Mouse (Mus musculus): ENCODE data around the gene Npy1r. TPM values are rescaled to one million over a fixed set of nuclear protein-coding genes. Genes with fewer than 3 reads are reported as not detected.

Gene Npy1r
- total and polyA plus RNA-seq, 3 experiments, result not detected

- H3K79me2 ChIP-seq (replicated peaks; ENCODE audit: control insufficient read depth, extremely low read depth, insufficient read depth, poor library complexity, severe bottlenecking), result no peaks in the 10 kb centered on the region
- H3K27ac ChIP-seq (ENCODE audit: insufficient read depth, low read depth), result no peak overlapping the region
- H3K36me3 ChIP-seq (replicated peaks in 1 of 2; ENCODE audit: control insufficient read depth in 1 of 2, insufficient read depth in 1 of 2, low read length in 1 of 2), result no peaks in the 10 kb centered on the region
- no peaks in the 10 kb centered on the region for H3K27me3 ChIP-seq (replicated peaks)
- H3K4me3 ChIP-seq (replicated peaks in 1 of 3; ENCODE audit: low read depth in 2 of 3, low read length in 2 of 3, poor library complexity in 1 of 3), result no peak overlapping the region
- H3K4me1 ChIP-seq (ENCODE audit: control insufficient read depth in 1 of 2, insufficient read depth in 2 of 2), result no peaks in the 10 kb centered on the region; a peak in 1 of 4 replicates
- DNase-seq (ENCODE audit: extremely low read depth), result no peak
- no peaks in the 10 kb centered on the region for H3K9me3 ChIP-seq (replicated peaks; ENCODE audit: low read length)
- dilution Hi-C loops (cut with MboI; ENCODE audit: extremely low pct_ligation_motif_present, extremely low pct_unique_long_range_greater_than_20kb, low sequenced_read_pairs), result no loop called here
- H3K9ac ChIP-seq (ENCODE audit: insufficient read depth, low read depth), result no peak overlapping the region
- no peak overlapping the region for H3K4me2 ChIP-seq (ENCODE audit: insufficient read depth, low read depth, poor library complexity, severe bottlenecking)
- TF ChIP-seq MAX (IDR thresholded peaks at IDR 0.05; ENCODE audit: low read length) (no peak), MEF2A (IDR thresholded peaks at IDR 0.05; ENCODE audit: borderline replicate concordance, low read depth, low read length) (no peak), JUN (IDR thresholded peaks at IDR 0.05; ENCODE audit: insufficient read depth, low read depth, low read length) (no peak), MAZ (IDR thresholded peaks at IDR 0.05; ENCODE audit: low read depth, low read length) (no peak), PAX5 (IDR thresholded peaks at IDR 0.05; ENCODE audit: low read length) (no peak), USF1 (IDR thresholded peaks at IDR 0.05; ENCODE audit: low read depth, low read length) (no peak), TBP (conservative IDR thresholded peaks at IDR 0.05; ENCODE audit: low read depth, low read length) (no peak), SIN3A (IDR thresholded peaks at IDR 0.05; ENCODE audit: low read length) (no peak), MAFK (IDR thresholded peaks at IDR 0.05; ENCODE audit: insufficient replicate concordance, low read length) (no peak), ZC3H11A (IDR thresholded peaks at IDR 0.05; ENCODE audit: low read depth, low read length) (no peak), TCF12 (IDR thresholded peaks at IDR 0.05; ENCODE audit: low read depth, low read length) (no peak), ETS1 (conservative IDR thresholded peaks at IDR 0.05; ENCODE audit: low read depth, low read length) (no peak), GABPA (IDR thresholded peaks at IDR 0.05; ENCODE audit: insufficient replicate concordance, low read depth, low read length) (no peak), CTCF (conservative IDR thresholded peaks at IDR 0.05 in 1 of 2, IDR thresholded peaks at IDR 0.05 in 1 of 2; ENCODE audit: low read depth in 2 of 2, low read length in 2 of 2) (no peak), IRF4 (IDR thresholded peaks at IDR 0.05; ENCODE audit: low read depth, low read length) (no peak), RCOR1 (conservative IDR thresholded peaks at IDR 0.05; ENCODE audit: low read depth, low read length) (no peak), USF2 (conservative IDR thresholded peaks at IDR 0.05; ENCODE audit: low read depth, low read length) (no peak), ZMIZ1 (IDR thresholded peaks at IDR 0.05; ENCODE audit: low read depth, low read length) (no peak), ZKSCAN1 (IDR thresholded peaks at IDR 0.05; ENCODE audit: borderline replicate concordance, low read depth, low read length) (no peak)
- in situ Hi-C loops (cut with MboI; ENCODE audit: low pct_ligation_motif_present, low pct_unique_long_range_greater_than_20kb, low sequenced_read_pairs), result no loop called here
Observed at GRCm38 (mm10) chr8:66742359-66742758, 45.4 kb downstream of the Npy1r start.

GRCm38 (mm10) chr8:66745612-66746011 is 48.6 kb downstream of the Npy1r start:
- dilution Hi-C loops (cut with MboI; ENCODE audit: extremely low pct_ligation_motif_present, extremely low pct_unique_long_range_greater_than_20kb, low sequenced_read_pairs) (no loop called here), in situ Hi-C loops (cut with MboI; ENCODE audit: low pct_ligation_motif_present, low pct_unique_long_range_greater_than_20kb, low sequenced_read_pairs) (no loop called here)
- H3K27me3 ChIP-seq (replicated peaks), result no peaks in the 10 kb centered on the region
- H3K4me3 ChIP-seq (replicated peaks in 1 of 3; ENCODE audit: low read depth in 2 of 3, low read length in 2 of 3, poor library complexity in 1 of 3), result no peak overlapping the region
- H3K36me3 ChIP-seq (replicated peaks in 1 of 2; ENCODE audit: control insufficient read depth in 1 of 2, insufficient read depth in 1 of 2, low read length in 1 of 2), result no peaks in the 10 kb centered on the region
- no peaks in the 10 kb centered on the region for H3K9me3 ChIP-seq (replicated peaks; ENCODE audit: low read length)
- TF ChIP-seq TCF12 (IDR thresholded peaks at IDR 0.05; ENCODE audit: low read depth, low read length), result no peak
- no peak for TF ChIP-seq USF1 (IDR thresholded peaks at IDR 0.05; ENCODE audit: low read depth, low read length)
- no peak for TF ChIP-seq NELFE (IDR thresholded peaks at IDR 0.05; ENCODE audit: low read depth, low read length)
- TF ChIP-seq CHD1 (IDR thresholded peaks at IDR 0.05; ENCODE audit: low read depth, low read length), result no peak
- TF ChIP-seq UBTF (IDR thresholded peaks at IDR 0.05; ENCODE audit: low read depth, low read length), result no peak
- TF ChIP-seq MEF2A (IDR thresholded peaks at IDR 0.05; ENCODE audit: borderline replicate concordance, low read depth, low read length), result no peak
- TF ChIP-seq ZNF384 (IDR thresholded peaks at IDR 0.05; ENCODE audit: low read depth, low read length), result no peak
- TF ChIP-seq MXI1 (IDR thresholded peaks at IDR 0.05; ENCODE audit: low read depth, low read length), result no peak
- TF ChIP-seq MYC (IDR thresholded peaks at IDR 0.05; ENCODE audit: low read depth, low read length), result no peak
- TF ChIP-seq USF2 (conservative IDR thresholded peaks at IDR 0.05; ENCODE audit: low read depth, low read length), result no peak
- TF ChIP-seq SIN3A (IDR thresholded peaks at IDR 0.05; ENCODE audit: low read length), result no peak
- no peak for TF ChIP-seq BHLHE40 (IDR thresholded peaks at IDR 0.05; ENCODE audit: low read depth, low read length)
- no peak for TF ChIP-seq JUN (IDR thresholded peaks at IDR 0.05; ENCODE audit: insufficient read depth, low read depth, low read length)
- no peak for TF ChIP-seq RCOR1 (conservative IDR thresholded peaks at IDR 0.05; ENCODE audit: low read depth, low read length)
- no peak for TF ChIP-seq ZC3H11A (IDR thresholded peaks at IDR 0.05; ENCODE audit: low read depth, low read length)
- TF ChIP-seq ELF1 (IDR thresholded peaks at IDR 0.05; ENCODE audit: low read depth, low read length), result no peak
- no peak for TF ChIP-seq NRF1 (IDR thresholded peaks at IDR 0.05; ENCODE audit: low read depth, low read length)
- no peak overlapping the region for H3K27ac ChIP-seq (ENCODE audit: insufficient read depth, low read depth)
- H3K9ac ChIP-seq (ENCODE audit: insufficient read depth, low read depth), result no peak overlapping the region
- no peak for DNase-seq (ENCODE audit: extremely low read depth)
- no peaks in the 10 kb centered on the region; a peak in 1 of 4 replicates for H3K4me1 ChIP-seq (ENCODE audit: control insufficient read depth in 1 of 2, insufficient read depth in 2 of 2)
- H3K79me2 ChIP-seq (replicated peaks; ENCODE audit: control insufficient read depth, extremely low read depth, insufficient read depth, poor library complexity, severe bottlenecking), result no peaks in the 10 kb centered on the region
- H3K4me2 ChIP-seq (ENCODE audit: insufficient read depth, low read depth, poor library complexity, severe bottlenecking), result no peak overlapping the region
